Mouse (Mus musculus) MEL (cell line): ENCODE results near the gene Gng12. TPM values are rescaled to one million over a fixed set of nuclear protein-coding genes. Genes with fewer than 3 reads are reported as not detected.

Source experiments
- DNase-seq: peaks from one replicate; pipeline ENCODE4 v3.0.0; 2011; ENCODE audit warnings: low read depth, low spot score
- H3K27ac ChIP-seq: 2 replicates; pipeline ENCODE4 v1.5.1; 2012; ENCODE audit warnings: low read depth, mild to moderate bottlenecking, control low read depth, low read length, moderate library complexity; ENCODE audit not compliant: control insufficient read depth
- H3K27me3 ChIP-seq, 2 experiments: fragments of 150-350 bp in 1 of 2; sonication (generic) in 1 of 2; 2 replicates each; pipeline ENCODE4 v1.6.1; 2012; ENCODE audit warnings: low read length in 2 of 2, mild to moderate bottlenecking in 2 of 2, improper control_type of control experiment in 1 of 2, moderate library complexity in 1 of 2; ENCODE audit not compliant: insufficient read depth in 2 of 2, control insufficient read depth in 1 of 2
- H3K36me3 ChIP-seq, 2 experiments: 2 replicates each; pipeline ENCODE4 v1.6.1; 2012 to 2014; ENCODE audit warnings: low read length in 2 of 2, improper control_type of control experiment in 1 of 2, inconsistent platforms in 1 of 2, mild to moderate bottlenecking in 1 of 2; ENCODE audit not compliant: insufficient read depth in 2 of 2, control insufficient read depth in 1 of 2
- H3K4me1 ChIP-seq, 2 experiments: fragments of 150-350 bp in 1 of 2; sonication (generic) in 1 of 2; 2 replicates each; pipeline ENCODE4 v1.6.1; 2012; ENCODE audit warnings: low read length in 2 of 2, improper control_type of control experiment in 1 of 2, mild to moderate bottlenecking in 1 of 2; ENCODE audit not compliant: insufficient read depth in 2 of 2, control insufficient read depth in 1 of 2
- H3K4me3 ChIP-seq, 2 experiments: fragments of 150-350 bp in 1 of 2; sonication (generic) in 1 of 2; 2 replicates each; pipeline ENCODE4 v1.5.1; 2012; ENCODE audit warnings: low read depth in 2 of 2, low read length in 2 of 2, mild to moderate bottlenecking in 2 of 2, moderate library complexity in 2 of 2, control low read depth in 1 of 2, improper control_type of control experiment in 1 of 2; ENCODE audit not compliant: control insufficient read depth in 1 of 2, insufficient read depth in 1 of 2
- H3K79me2 ChIP-seq: 2 replicates; pipeline ENCODE4 v1.6.1; 2012; ENCODE audit warnings: mild to moderate bottlenecking, low read length, moderate library complexity; ENCODE audit not compliant: control insufficient read depth, poor library complexity, insufficient read depth
- H3K9ac ChIP-seq: 2 replicates; pipeline ENCODE4 v1.6.1; 2012; ENCODE audit warnings: low read depth, mild to moderate bottlenecking, control low read depth, low read length, moderate library complexity; ENCODE audit not compliant: control insufficient read depth, poor library complexity, severe bottlenecking
- H3K9me3 ChIP-seq: fragments of 150-350 bp; sonication (generic); replicated peaks from 2 replicates; pipeline ENCODE4 v1.6.1; 2012; ENCODE audit warnings: mild to moderate bottlenecking, low read length, improper control_type of control experiment, moderate library complexity; ENCODE audit not compliant: insufficient read depth
- BHLHE40 ChIP-seq: IDR thresholded peaks from 2 replicates; pipeline ENCODE4 v1.6.1; 2012; ENCODE audit warnings: low read depth, mild to moderate bottlenecking, inconsistent platforms, low read length, improper control_type of control experiment, borderline replicate concordance
- CHD1 ChIP-seq: IDR thresholded peaks from 2 replicates; pipeline ENCODE4 v1.6.1; 2012; ENCODE audit warnings: low read depth, mild to moderate bottlenecking, inconsistent platforms, low read length, improper control_type of control experiment
- CTCF ChIP-seq, 3 experiments: IDR thresholded peaks in 2 of 3; conservative IDR thresholded peaks in 1 of 3; 2 replicates each; pipeline ENCODE4 v1.5.1; 2011 to 2012; ENCODE audit warnings: low read length in 3 of 3, low read depth in 2 of 3, mild to moderate bottlenecking in 2 of 3, improper control_type of control experiment in 1 of 3, inconsistent platforms in 1 of 3, mixed read lengths in 1 of 3, moderate library complexity in 1 of 3; ENCODE audit not compliant: control insufficient read depth in 1 of 3, insufficient read depth in 1 of 3, poor library complexity in 1 of 3, severe bottlenecking in 1 of 3
- E2F4 ChIP-seq: IDR thresholded peaks from 2 replicates; pipeline ENCODE4 v1.6.1; 2011; ENCODE audit warnings: low read depth, low read length, improper control_type of control experiment, borderline replicate concordance
- ETS1 ChIP-seq: IDR thresholded peaks from 2 replicates; pipeline ENCODE4 v1.6.1; 2012; ENCODE audit warnings: low read depth, mild to moderate bottlenecking, inconsistent platforms, low read length, improper control_type of control experiment, moderate library complexity
- GABPA ChIP-seq: IDR thresholded peaks from 2 replicates; pipeline ENCODE4 v1.6.1; 2012; ENCODE audit warnings: low read depth, mild to moderate bottlenecking, inconsistent platforms, low read length, improper control_type of control experiment, moderate library complexity
- JUND ChIP-seq: IDR thresholded peaks from 2 replicates; pipeline ENCODE4 v1.6.1; 2011; ENCODE audit warnings: low read depth, mild to moderate bottlenecking, improper control_type of control experiment, low read length
- MAFK ChIP-seq: IDR thresholded peaks from 2 replicates; pipeline ENCODE4 v1.6.1; 2011; ENCODE audit warnings: low read depth, mild to moderate bottlenecking, low read length, improper control_type of control experiment, borderline replicate concordance
- MAX ChIP-seq: IDR thresholded peaks from 2 replicates; pipeline ENCODE4 v1.6.1; 2011; ENCODE audit warnings: low read length, improper control_type of control experiment
- MYB ChIP-seq: IDR thresholded peaks from 2 replicates; pipeline ENCODE4 v1.6.1; 2011; ENCODE audit warnings: mild to moderate bottlenecking, low read depth, low read length, improper control_type of control experiment
- MYC ChIP-seq: IDR thresholded peaks from 2 replicates; pipeline ENCODE4 v1.6.1; 2011; ENCODE audit warnings: low read depth, mild to moderate bottlenecking, low read length, improper control_type of control experiment, moderate library complexity
- POLR2A ChIP-seq, 2 experiments: IDR thresholded peaks; 2 replicates each; pipeline ENCODE4 v1.6.1; 2011 to 2012; ENCODE audit warnings: low read length in 2 of 2, mild to moderate bottlenecking in 2 of 2, control low read depth in 1 of 2, improper control_type of control experiment in 1 of 2, low read depth in 1 of 2, moderate library complexity in 1 of 2; ENCODE audit not compliant: control insufficient read depth in 1 of 2, insufficient read depth in 1 of 2, poor library complexity in 1 of 2
- POLR2AphosphoS2 ChIP-seq: IDR thresholded peaks from 2 replicates; pipeline ENCODE4 v1.6.1; 2011; ENCODE audit warnings: low read length, improper control_type of control experiment
- POLR2AphosphoS5 ChIP-seq: IDR thresholded peaks from 2 replicates; pipeline ENCODE4 v1.6.1; 2012; ENCODE audit warnings: low read depth, borderline replicate concordance, mild to moderate bottlenecking, inconsistent platforms, low read length, moderate library complexity, mixed read lengths
- RAD21 ChIP-seq: IDR thresholded peaks from 2 replicates; pipeline ENCODE4 v1.6.1; 2011; ENCODE audit warnings: mild to moderate bottlenecking, low read depth, low read length, improper control_type of control experiment
- RCOR1 ChIP-seq: IDR thresholded peaks from 2 replicates; pipeline ENCODE4 v1.6.1; 2012; ENCODE audit warnings: low read depth, mild to moderate bottlenecking, inconsistent platforms, low read length, improper control_type of control experiment
- SIN3A ChIP-seq: IDR thresholded peaks from 2 replicates; pipeline ENCODE4 v1.6.1; 2012; ENCODE audit warnings: low read length, improper control_type of control experiment, inconsistent platforms
- SMC3 ChIP-seq: IDR thresholded peaks from 2 replicates; pipeline ENCODE4 v1.6.1; 2011; ENCODE audit warnings: low read depth, low read length, improper control_type of control experiment
- TBP ChIP-seq: IDR thresholded peaks from 2 replicates; pipeline ENCODE4 v1.8.0; 2011; ENCODE audit warnings: low read depth, low read length, improper control_type of control experiment
- UBTF ChIP-seq: IDR thresholded peaks from 2 replicates; pipeline ENCODE4 v1.6.1; 2012; ENCODE audit warnings: low read depth, mild to moderate bottlenecking, inconsistent platforms, low read length, improper control_type of control experiment, moderate library complexity, borderline replicate concordance; ENCODE audit not compliant: insufficient read depth
- USF1 ChIP-seq: IDR thresholded peaks from 2 replicates; pipeline ENCODE4 v1.6.1; 2014; ENCODE audit warnings: low read depth, mild to moderate bottlenecking, inconsistent platforms, low read length, improper control_type of control experiment, moderate library complexity
- USF2 ChIP-seq, 2 experiments: IDR thresholded peaks; 2 replicates each; pipeline ENCODE4 v1.6.1; 2011 to 2012; ENCODE audit warnings: improper control_type of control experiment in 2 of 2, low read length in 2 of 2, borderline replicate concordance in 1 of 2, inconsistent platforms in 1 of 2, low read depth in 1 of 2, mild to moderate bottlenecking in 1 of 2; ENCODE audit not compliant: insufficient read depth in 1 of 2
- ZC3H11A ChIP-seq: IDR thresholded peaks from 2 replicates; pipeline ENCODE4 v1.6.1; 2012; ENCODE audit warnings: low read depth, mild to moderate bottlenecking, inconsistent platforms, low read length, improper control_type of control experiment
- ZMIZ1 ChIP-seq: IDR thresholded peaks from 2 replicates; pipeline ENCODE4 v1.6.1; 2012; ENCODE audit warnings: low read depth, mild to moderate bottlenecking, inconsistent platforms, low read length, improper control_type of control experiment, moderate library complexity
- polyA plus RNA-seq, 2 experiments: library from polyadenylated mRNA; stranded (reverse) in 1 of 2; unstranded in 1 of 2; fragments of >175 nt in 1 of 2; fragments of >200 nt in 1 of 2; gene quantifications; 2 replicates each; pipeline versions ENCODE4 v1.2.1 to v1.2.4; 2012; ENCODE audit warnings: low replicate concordance in 2 of 2, low read depth in 1 of 2; ENCODE audit not compliant: insufficient read length in 2 of 2, insufficient read depth in 1 of 2, missing spikeins in 1 of 2
- total RNA-seq: library from RNA; depleted of rRNA; stranded (reverse); fragments of 300-350 nt; gene quantifications from 2 replicates; pipeline ENCODE4 v1.2.3, GENCODE M21; 2012

Gene Gng12
- total and polyA plus RNA-seq, 3 experiments, result 16.8 to 44.0 TPM; not detected in 1

DNA sequence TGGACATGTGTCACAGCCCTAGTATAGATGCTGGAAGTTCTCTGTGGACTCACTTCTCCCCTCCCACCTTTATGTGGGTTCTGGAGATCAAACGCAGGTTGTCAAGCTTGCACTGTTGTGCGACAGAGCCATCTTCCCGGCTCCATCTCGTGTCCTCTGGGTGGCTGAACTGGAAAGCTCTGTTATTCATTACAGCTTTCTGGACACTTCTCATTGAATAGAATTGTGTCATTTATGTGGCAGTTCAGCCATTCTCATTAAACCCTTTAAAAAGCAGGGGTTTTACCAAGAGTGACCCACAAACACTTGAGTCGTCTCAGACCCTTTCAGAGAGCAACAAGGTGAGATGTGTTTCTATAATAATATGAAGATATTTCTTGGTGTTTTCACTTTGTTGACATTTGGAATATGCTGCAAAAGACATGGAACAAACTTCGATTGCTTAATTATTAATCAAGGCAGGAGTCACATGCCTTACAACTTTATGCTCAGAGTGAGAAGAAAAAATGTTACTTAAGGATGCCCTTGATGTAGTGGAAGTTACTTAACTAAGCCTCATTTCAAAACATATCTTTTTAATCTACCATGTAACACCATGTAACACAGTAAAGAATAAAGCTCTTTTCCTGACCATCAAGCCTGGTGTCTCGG is 28.2 kb downstream of the Gng12 start:
- H3K27me3 ChIP-seq, result no peaks in the 10 kb centered on the region
- no peak for TF ChIP-seq SMC3
- no peak for TF ChIP-seq ZC3H11A
- no peak for TF ChIP-seq BHLHE40
- no peak for TF ChIP-seq POLR2AphosphoS5
- TF ChIP-seq E2F4, result no peak
- no peak for TF ChIP-seq MAX
- TF ChIP-seq UBTF, result no peak
- TF ChIP-seq POLR2AphosphoS2, result no peak
- no peak for TF ChIP-seq JUND
- TF ChIP-seq RCOR1, result no peak
- no peak for TF ChIP-seq MYC
- TF ChIP-seq TBP, result no peak
- TF ChIP-seq GABPA, result no peak
- TF ChIP-seq POLR2A (IDR thresholded peaks at IDR 0.05; ENCODE audit: control insufficient read depth in 1 of 2, insufficient read depth in 1 of 2, low read depth in 1 of 2, low read length in 2 of 2, poor library complexity in 1 of 2), result no peak
- no peak for TF ChIP-seq MYB
- no peak overlapping the region for H3K9ac ChIP-seq
- peaks cover 3 to 4% of the 10 kb centered on the region in 2 experiments; a peak in 3 of 4 replicates for H3K4me1 ChIP-seq
- H3K9me3 ChIP-seq, result no peaks in the 10 kb centered on the region
- H3K27ac ChIP-seq, result no peak overlapping the region
- H3K36me3 ChIP-seq, result peaks cover 0 to 5% of the 10 kb centered on the region in 2 experiments; a peak in 2 of 4 replicates
- no peak overlapping the region for H3K4me3 ChIP-seq
- peaks cover 1% of the 10 kb centered on the region; the same call in 1 of the 2 replicates for H3K79me2 ChIP-seq
- DNase-seq, result no peak

DNA sequence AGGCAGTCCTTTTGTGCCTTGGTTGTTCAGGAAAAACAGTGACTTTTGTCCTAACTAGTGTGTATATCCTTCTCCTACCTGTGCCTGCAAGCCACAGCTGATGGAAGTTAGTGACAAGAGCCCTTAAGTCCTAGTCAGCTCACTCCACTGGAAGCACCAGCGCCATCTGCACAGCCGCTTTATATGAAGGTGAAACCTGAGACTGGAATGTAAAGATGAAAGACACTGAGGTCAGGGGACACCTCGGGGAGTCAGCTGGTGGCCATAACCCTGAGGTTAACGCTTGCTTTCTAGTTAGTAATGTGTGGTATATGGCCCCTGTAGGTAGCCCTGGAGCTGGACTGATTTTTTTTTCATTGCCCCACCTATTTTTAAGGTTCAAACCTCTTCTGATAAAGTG is 30.1 kb downstream of the Gng12 start:
- Histone ChIP-seq H3K9ac (no peak overlapping the region), H3K4me3 (no peak overlapping the region)
- TF ChIP-seq UBTF, result no peak
- no peak for TF ChIP-seq MAX
- no peak for TF ChIP-seq RAD21
- TF ChIP-seq MAFK, result no peak
- TF ChIP-seq ZC3H11A, result no peak
- no peak for TF ChIP-seq USF2 (IDR thresholded peaks at IDR 0.05; ENCODE audit: borderline replicate concordance in 1 of 2, insufficient read depth in 1 of 2, low read depth in 1 of 2, low read length in 2 of 2)
- TF ChIP-seq ETS1, result no peak
- TF ChIP-seq GABPA, result no peak
- TF ChIP-seq USF1, result no peak
- no peak for TF ChIP-seq CTCF (IDR thresholded peaks at IDR 0.05 in 2 of 3, conservative IDR thresholded peaks at IDR 0.05 in 1 of 3; ENCODE audit: control insufficient read depth in 1 of 3, insufficient read depth in 1 of 3, low read depth in 2 of 3, low read length in 3 of 3, poor library complexity in 1 of 3, severe bottlenecking in 1 of 3)
- TF ChIP-seq SIN3A, result no peak
- TF ChIP-seq SMC3, result no peak
- TF ChIP-seq ZMIZ1, result no peak
- no peak for TF ChIP-seq CHD1
- TF ChIP-seq, all 39 proteins: peak for 0
- Histone ChIP-seq H3K27ac (no peak overlapping the region), H3K9me3 (no peaks in the 10 kb centered on the region), H3K36me3 (peaks cover 0 to 16% of the 10 kb centered on the region in 2 experiments; a peak in 2 of 4 replicates), H3K4me1 (peaks cover 11 to 15% of the 10 kb centered on the region in 2 experiments), H3K79me2 (peaks cover 3% of the 10 kb centered on the region; the same call in 1 of the 2 replicates), H3K27me3 (no peaks in the 10 kb centered on the region)
- DNase-seq, result no peak
